Mouse (Mus musculus) cerebellum, postnatal 10 days (tissue): ENCODE measurements around the gene Rasl11b.

Experiments
- DNase-seq, 2 experiments: peaks; one replicate each; pipeline ENCODE4 v3.0.0; 2021; ENCODE audit warnings: mixed read lengths in 2 of 2

The Rasl11b gene

GRCm38 (mm10) chr5:74194841-74195613 lies at the start of gene Rasl11b:
Gene Rasl11b (plus strand): TSS chr5:74195286.
- peak; percentile 97 to 98 for DNase-seq

GRCm38 (mm10) chr5:74147631-74148030 lies 47.5 kb upstream of the Rasl11b start:
- no peak for DNase-seq

GRCm38 (mm10) chr5:74149975-74150374 lies 45.1 kb upstream of the Rasl11b start:
- DNase-seq, result no peak

- no peak for DNase-seq
These were observed 43.3 kb upstream of the Rasl11b start for GRCm38 (mm10) chr5:74151774-74152173.

GRCm38 (mm10) chr5:74155860-74156351 lies 39.2 kb upstream of the Rasl11b start:
- peak; percentile 24 to 42 for DNase-seq

- DNase-seq, result no peak
These were observed 36.0 kb upstream of the Rasl11b start for GRCm38 (mm10) chr5:74158929-74159632.

GRCm38 (mm10) chr5:74159906-74160305 lies 35.2 kb upstream of the Rasl11b start:
- DNase-seq, result no peak

- DNase-seq, result no peak
These were observed 34.7 kb upstream of the Rasl11b start for GRCm38 (mm10) chr5:74160349-74160748.

- DNase-seq, result peak; percentile 74 to 77
These were observed 33.7 kb upstream of the Rasl11b start for GRCm38 (mm10) chr5:74161297-74161926.

- no peak for DNase-seq
These were observed 33.1 kb upstream of the Rasl11b start for GRCm38 (mm10) chr5:74162013-74162412.

- no peak for DNase-seq
These were observed 31.9 kb upstream of the Rasl11b start for GRCm38 (mm10) chr5:74163141-74163540.

GRCm38 (mm10) chr5:74164547-74164946 lies 30.5 kb upstream of the Rasl11b start:
- DNase-seq, result no peak

- no peak for DNase-seq
These were observed 28.4 kb upstream of the Rasl11b start for GRCm38 (mm10) chr5:74166642-74167041.

- DNase-seq, result no peak
These were observed 27.0 kb upstream of the Rasl11b start for GRCm38 (mm10) chr5:74168085-74168484.

- no peak for DNase-seq
These were observed 23.3 kb upstream of the Rasl11b start for GRCm38 (mm10) chr5:74171768-74172167.

- no peak for DNase-seq
These were observed 22.9 kb upstream of the Rasl11b start for GRCm38 (mm10) chr5:74172208-74172607.

GRCm38 (mm10) chr5:74173162-74173844 lies 21.8 kb upstream of the Rasl11b start:
- peak; percentile 24 to 28 for DNase-seq

- DNase-seq, result peak; percentile 49 to 62
These were observed 19.4 kb upstream of the Rasl11b start for GRCm38 (mm10) chr5:74175526-74176270.

- no peak for DNase-seq
These were observed 14.9 kb upstream of the Rasl11b start for GRCm38 (mm10) chr5:74180216-74180615.

GRCm38 (mm10) chr5:74183118-74183517 lies 12.0 kb upstream of the Rasl11b start:
- DNase-seq, result no peak

- no peak for DNase-seq
These were observed 10.5 kb upstream of the Rasl11b start for GRCm38 (mm10) chr5:74184607-74185006.

GRCm38 (mm10) chr5:74188076-74188475 lies 7.0 kb upstream of the Rasl11b start:
- DNase-seq, result no peak
